Mouse (Mus musculus) spleen, adult 2 months (tissue): Measurements from ENCODE around the gene Tmcc1. TPM values are rescaled to one million over a fixed set of nuclear protein-coding genes. Genes with fewer than 3 reads are reported as not detected.
"Not testable (repeated sequence)": the region's sequence is repeated elsewhere in the genome, so short reads cannot be mapped to it uniquely, and the experiment has no call there.

Experiments used
- DNase-seq, 2 experiments: peaks; one replicate each; pipeline versions ENCODE4 v3.0.0 to v3.0.0-alpha.2; 2012 to 2021; ENCODE audit warnings: low spot score in 2 of 2, low read depth in 1 of 2
- H3K27ac ChIP-seq: fragments of 200-500 bp; 2 replicates; pipeline ENCODE4 v1.5.1; 2012; ENCODE audit warnings: low read length, inconsistent platforms; ENCODE audit not compliant: insufficient read depth
- H3K27me3 ChIP-seq: fragments of 200-500 bp; 2 replicates; pipeline ENCODE4 v1.6.1; 2012; ENCODE audit warnings: mild to moderate bottlenecking, moderate library complexity, low read length, inconsistent platforms; ENCODE audit not compliant: control insufficient read depth, insufficient read depth
- H3K36me3 ChIP-seq: fragments of 200-500 bp; 2 replicates; pipeline ENCODE4 v1.6.1; 2012; ENCODE audit warnings: mild to moderate bottlenecking, low read length, inconsistent platforms; ENCODE audit not compliant: control insufficient read depth, insufficient read depth
- H3K4me1 ChIP-seq: fragments of 200-500 bp; 2 replicates; pipeline ENCODE4 v1.6.1; 2011; ENCODE audit warnings: inconsistent platforms; ENCODE audit not compliant: control insufficient read depth, insufficient read depth, insufficient read length
- H3K4me3 ChIP-seq: fragments of 200-500 bp; 2 replicates; pipeline ENCODE4 v1.5.1; 2011; ENCODE audit warnings: mild to moderate bottlenecking, inconsistent platforms; ENCODE audit not compliant: insufficient read depth, insufficient read length; ENCODE audit errors: extremely low read depth
- CTCF ChIP-seq: fragments of 200-500 bp; IDR thresholded peaks from 2 replicates; pipeline ENCODE4 v1.5.1; 2011; ENCODE audit warnings: mild to moderate bottlenecking, inconsistent platforms; ENCODE audit not compliant: insufficient read depth, insufficient read length, insufficient replicate concordance; ENCODE audit errors: extremely low read depth
- POLR2A ChIP-seq: fragments of 200-500 bp; IDR thresholded peaks from 2 replicates; pipeline ENCODE4 v1.6.1; 2011; ENCODE audit warnings: low read depth, low read length, inconsistent platforms
- WGBS: fragments of 180-500 bp; shearing (Covaris S2); methylation state at CpG from one replicate; pipeline ENCODE4 v1.1.7; 2018; 5-methylcytosine and 5-hydroxymethylcytosine counted together
- polyA plus RNA-seq: library from polyadenylated mRNA; depleted of rRNA; stranded (reverse); fragments of >200 nt; gene quantifications from 2 replicates; pipeline ENCODE4 v1.2.3, GENCODE M21; 2012

Gene Tmcc1
- polyA plus RNA-seq, 1 experiment = 7.6 TPM

DNA sequence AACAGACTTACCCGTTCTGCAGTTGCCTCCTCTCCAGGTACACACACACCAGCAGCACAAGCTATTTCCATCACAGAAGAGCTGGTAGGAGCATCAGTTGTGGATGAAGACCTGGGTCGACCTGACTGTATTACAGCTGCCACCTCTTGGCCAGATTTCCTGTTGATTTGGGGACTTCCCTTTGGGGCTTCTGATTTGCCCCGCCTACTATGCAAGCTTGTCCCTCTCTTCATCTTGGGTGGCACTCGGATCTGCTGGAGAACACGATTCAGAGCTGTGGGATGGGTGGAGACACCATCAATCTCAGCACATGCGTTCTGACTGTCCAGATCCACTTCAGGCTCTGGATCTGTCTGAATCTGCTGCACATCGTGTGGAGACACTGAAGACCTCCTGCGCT, 59.5 kb downstream of the Tmcc1 start:
- H3K4me3 ChIP-seq = no peak overlapping the region
- WGBS = 60% methylated on average over 8 of the region's 8 CpGs

DNA sequence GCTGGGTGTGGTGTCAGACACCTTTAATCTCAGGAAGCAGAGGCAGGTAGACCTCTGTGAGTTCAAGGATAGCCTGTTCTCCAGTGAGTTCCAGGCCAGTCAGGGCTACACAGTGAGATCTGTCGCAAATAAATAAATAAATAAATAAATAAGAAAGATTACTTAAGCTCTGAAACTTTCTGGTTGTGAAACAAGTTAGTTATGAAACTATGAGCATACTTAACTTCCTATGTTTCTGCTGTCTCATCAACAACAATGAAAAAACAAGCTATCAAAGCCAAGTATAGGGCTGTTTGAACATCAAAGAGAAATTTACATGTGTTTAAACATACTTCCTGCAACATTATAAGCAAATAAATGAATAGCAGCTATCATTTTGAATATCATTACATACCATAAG, 61.5 kb downstream of the Tmcc1 start:
- no peak overlapping the region for H3K4me3 ChIP-seq
- H3K27ac ChIP-seq = no peak overlapping the region
- H3K36me3 ChIP-seq = peaks cover 3% of the 10 kb centered on the region; the same call in 1 of the 2 replicates
- DNase-seq = no peak
- 80% methylated on average over 1 of the region's 1 CpGs for WGBS
- H3K27me3 ChIP-seq = no peaks in the 10 kb centered on the region
- TF ChIP-seq POLR2A = no peak
- TF ChIP-seq CTCF = no peak
- no peaks in the 10 kb centered on the region; the same call in 1 of the 2 replicates for H3K4me1 ChIP-seq

More for the DNA sequence above, 59.5 kb downstream of the Tmcc1 start:
- no peak for TF ChIP-seq POLR2A
- no peak for TF ChIP-seq CTCF
- H3K27me3 ChIP-seq = no peaks in the 10 kb centered on the region
- H3K36me3 ChIP-seq = peaks cover 3% of the 10 kb centered on the region; the same call in 1 of the 2 replicates
- H3K4me1 ChIP-seq = no peaks in the 10 kb centered on the region; the same call in 1 of the 2 replicates
- peak in 1 of 2 experiments; percentile 3 for DNase-seq
- H3K27ac ChIP-seq = no peak overlapping the region

DNA sequence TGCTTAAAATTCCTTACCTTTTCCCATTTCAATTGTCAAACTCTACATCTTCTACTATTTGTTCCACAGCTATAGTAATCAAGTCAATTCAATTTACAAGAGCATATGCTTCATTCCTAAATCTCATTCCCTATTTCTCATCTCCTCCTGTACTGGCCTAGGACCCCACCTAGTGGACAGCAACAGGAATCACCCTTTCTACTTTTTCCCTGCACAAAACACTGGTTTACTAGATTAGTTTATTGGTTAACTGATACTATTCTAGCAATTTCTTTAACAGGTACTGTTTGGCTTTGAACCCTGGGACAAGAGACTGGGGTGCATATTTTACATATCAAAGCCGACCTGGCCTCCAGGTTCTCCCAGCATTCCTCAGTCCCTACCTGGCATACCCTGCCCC, 64.6 kb downstream of the Tmcc1 start:
- peaks cover 2% of the 10 kb centered on the region; the same call in 1 of the 2 replicates for H3K36me3 ChIP-seq
- H3K27ac ChIP-seq = no peak overlapping the region
- no peaks in the 10 kb centered on the region for H3K27me3 ChIP-seq
- 63% methylated on average over 1 of the region's 1 CpGs for WGBS
- TF ChIP-seq CTCF = no peak
- no peak for TF ChIP-seq POLR2A
- H3K4me1 ChIP-seq = no peaks in the 10 kb centered on the region; the same call in 1 of the 2 replicates
- no peak overlapping the region for H3K4me3 ChIP-seq
- no peak for DNase-seq

DNA sequence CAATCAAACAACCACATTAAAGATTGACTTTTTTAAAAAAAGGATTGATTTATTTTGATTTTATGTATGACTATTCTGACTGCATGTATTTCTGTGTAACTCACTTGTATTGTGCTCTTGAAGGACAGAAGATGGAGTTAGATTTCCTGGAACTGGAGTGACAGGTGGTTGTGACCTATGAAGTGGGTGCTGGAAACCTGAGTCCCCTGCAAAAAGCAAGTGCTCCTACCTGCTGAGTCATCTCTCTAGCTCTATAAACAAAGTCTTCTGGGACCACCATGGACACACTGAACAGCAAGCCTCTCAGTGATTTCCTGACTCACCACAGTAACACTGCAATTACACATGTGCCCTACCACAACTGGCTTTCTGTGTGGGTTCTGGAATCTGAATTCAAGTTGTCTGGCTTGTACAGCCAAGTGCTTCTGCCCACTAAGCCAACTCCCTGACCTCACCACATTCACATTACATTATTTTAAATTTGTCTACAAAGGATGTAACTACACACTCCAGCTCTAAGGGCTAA, 65.3 kb downstream of the Tmcc1 start:
- Histone ChIP-seq H3K4me1 (no peaks in the 10 kb centered on the region), H3K27ac (no peak overlapping the region), H3K36me3 (no peaks in the 10 kb centered on the region), H3K4me3 (no peak overlapping the region), H3K27me3 (no peaks in the 10 kb centered on the region)
- no peak for TF ChIP-seq POLR2A
- TF ChIP-seq CTCF = no peak
- DNase-seq = no peak

DNA sequence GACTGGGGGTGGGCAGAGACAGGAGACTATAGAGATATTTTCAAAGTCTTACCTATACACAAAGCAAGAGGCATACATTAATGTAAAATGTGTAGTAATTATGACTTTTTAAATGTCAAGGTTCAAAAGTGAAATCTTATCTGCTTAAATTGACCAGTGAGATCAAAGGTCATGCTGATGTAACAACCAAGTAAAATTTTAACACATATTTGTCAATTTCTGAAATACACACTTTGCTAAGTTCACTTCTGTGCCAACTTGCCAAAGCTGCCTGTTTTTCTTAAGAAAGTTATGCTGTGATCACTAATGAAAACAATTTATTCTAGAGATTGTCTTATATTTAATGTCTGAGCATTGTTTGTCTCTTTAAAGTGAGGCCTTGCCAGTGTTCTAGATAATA, 66.7 kb downstream of the Tmcc1 start:
- Histone ChIP-seq H3K27me3 (no peaks in the 10 kb centered on the region), H3K36me3 (no peaks in the 10 kb centered on the region), H3K4me3 (no peak overlapping the region), H3K27ac (no peak overlapping the region), H3K4me1 (no peaks in the 10 kb centered on the region)
- DNase-seq = no peak
- TF ChIP-seq CTCF = no peak
- TF ChIP-seq POLR2A = no peak

DNA sequence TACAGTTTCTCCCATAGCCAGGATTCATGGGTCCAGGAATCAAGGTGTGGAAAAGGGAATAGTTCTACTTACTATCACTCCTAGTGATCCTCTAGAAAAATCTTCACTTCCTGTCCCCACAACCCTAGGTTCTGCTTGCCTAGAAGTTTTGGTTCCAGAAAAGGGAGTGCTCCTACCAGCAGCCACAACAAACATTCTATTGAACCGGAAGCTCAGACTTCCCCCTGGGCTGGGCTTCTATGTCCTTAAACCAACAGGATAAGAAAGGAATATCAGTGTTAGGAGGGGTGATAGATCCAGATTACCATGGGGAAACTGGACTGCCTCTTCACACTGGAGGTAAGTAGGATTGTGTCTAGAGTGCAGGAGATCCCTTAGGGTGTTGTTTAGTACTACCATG, 70.4 kb downstream of the Tmcc1 start:
- Histone ChIP-seq H3K36me3 (no peaks in the 10 kb centered on the region), H3K4me1 (no peaks in the 10 kb centered on the region), H3K27ac (no peak overlapping the region), H3K4me3 (no peak overlapping the region), H3K27me3 (no peaks in the 10 kb centered on the region)
- WGBS = 87% methylated on average over 1 of the region's 1 CpGs
- no peak for DNase-seq
- TF ChIP-seq CTCF (no peak), POLR2A (no peak)

DNA sequence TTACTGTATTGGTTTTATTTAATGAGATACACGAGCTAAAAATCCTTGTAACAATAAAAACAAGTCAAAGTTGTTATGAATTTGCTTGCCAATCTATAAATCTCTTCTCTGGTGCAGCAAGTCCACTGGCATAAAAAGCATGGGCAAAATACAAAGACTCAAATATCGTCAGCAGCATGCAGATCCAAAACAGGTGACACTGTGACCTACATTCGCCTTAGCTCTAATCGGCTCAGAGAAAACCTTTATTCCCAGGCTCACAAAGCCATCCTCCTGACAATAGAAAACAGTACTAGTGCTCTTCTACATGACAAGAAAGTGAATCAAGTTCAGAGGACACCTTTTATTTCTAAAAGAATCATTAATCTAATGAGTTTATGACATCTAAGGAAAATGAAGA, 73.6 kb downstream of the Tmcc1 start:
- no peaks in the 10 kb centered on the region for H3K36me3 ChIP-seq
- no peak for DNase-seq
- H3K4me3 ChIP-seq = no peak overlapping the region
- WGBS = 89% methylated on average over 4 of the region's 4 CpGs
- H3K27me3 ChIP-seq = no peaks in the 10 kb centered on the region
- TF ChIP-seq POLR2A (no peak), CTCF (no peak)
- no peaks in the 10 kb centered on the region for H3K4me1 ChIP-seq
- no peak overlapping the region for H3K27ac ChIP-seq

DNA sequence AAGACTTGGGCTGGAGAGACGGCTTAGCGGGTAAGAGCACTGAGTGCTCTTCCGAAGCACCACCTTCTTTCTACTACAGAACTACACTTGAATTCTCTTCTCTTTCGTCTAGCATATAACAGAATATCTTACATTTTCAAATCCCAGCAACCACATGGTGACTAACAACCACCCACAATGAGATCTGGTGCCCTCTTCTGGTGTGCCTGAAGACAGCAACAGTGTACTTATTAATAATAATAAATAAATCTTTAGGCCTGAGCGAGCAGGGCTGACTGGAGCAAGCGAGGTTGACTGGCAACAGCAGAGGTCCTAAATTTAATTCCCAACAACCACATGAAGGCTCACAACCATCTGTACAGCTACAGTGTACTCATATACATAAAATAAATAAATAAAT, 76.7 kb downstream of the Tmcc1 start:
- H3K4me1 ChIP-seq, H3K27me3 ChIP-seq, DNase-seq, H3K36me3 ChIP-seq, H3K27ac ChIP-seq, H3K4me3 ChIP-seq: not testable (repeated sequence)
- WGBS = 90% methylated on average over 6 of the region's 6 CpGs
